Mouse (Mus musculus) intestine, embryonic 14.5 days (tissue): ENCODE results near the gene Kdm7a. TPM values are rescaled to one million over a fixed set of nuclear protein-coding genes. Genes with fewer than 3 reads are reported as not detected.

Source experiments
- ATAC-seq: fragments of 200-750 bp; cut with Nextera tagmentation; replicated peaks from 2 replicates; pipeline ENCODE4 v1.8.0; 2017; ENCODE audit warnings: low read depth, moderate number of reproducible peaks, moderate TSS enrichment, moderate library complexity; ENCODE audit not compliant: low FRiP score, low TSS enrichment
- DNase-seq: peaks from one replicate; pipeline ENCODE4 v3.0.0-alpha.2; 2018; ENCODE audit warnings: low spot score
- H3K27ac ChIP-seq: fragments of 300-500 bp; sonication (generic); 2 replicates; pipeline ENCODE4 v1.5.1; 2014; ENCODE audit warnings: low read depth, mild to moderate bottlenecking, control low read depth
- H3K27me3 ChIP-seq: fragments of 300-500 bp; sonication (generic); replicated peaks from 2 replicates; pipeline ENCODE4 v1.6.1; 2014; ENCODE audit warnings: low read length, control low read depth; ENCODE audit not compliant: control insufficient read depth, insufficient read depth
- H3K36me3 ChIP-seq: fragments of 300-500 bp; sonication (generic); 2 replicates; pipeline ENCODE4 v1.6.1; 2014; ENCODE audit warnings: low read length, control low read depth; ENCODE audit not compliant: control insufficient read depth, insufficient read depth
- H3K4me1 ChIP-seq: fragments of 300-500 bp; sonication (generic); replicated peaks from 2 replicates; pipeline ENCODE4 v1.6.1; 2014; ENCODE audit warnings: low read length, control low read depth, mixed read lengths; ENCODE audit not compliant: control insufficient read depth, insufficient read depth
- H3K4me2 ChIP-seq: fragments of 300-500 bp; sonication (generic); 2 replicates; pipeline ENCODE4 v1.6.1; 2014; ENCODE audit warnings: low read length
- H3K4me3 ChIP-seq: fragments of 300-500 bp; sonication (generic); 2 replicates; pipeline ENCODE4 v1.5.1; 2014; ENCODE audit warnings: low read depth, low read length, control low read depth, mixed read lengths
- H3K9ac ChIP-seq: fragments of 300-500 bp; sonication (generic); 2 replicates; pipeline ENCODE4 v1.6.1; 2014; ENCODE audit warnings: mild to moderate bottlenecking, low read length
- H3K9me3 ChIP-seq: fragments of 300-500 bp; sonication (generic); 2 replicates; pipeline ENCODE4 v1.6.1; 2016; ENCODE audit warnings: low read length, control low read depth; ENCODE audit not compliant: control insufficient read depth
- WGBS: fragments of 180-500 bp; shearing (Covaris S2); extraction: QIAGEN DNeasy Blood & Tissue Kit; methylation state at CpG from one replicate; pipeline ENCODE4 v1.1.7; 2014; 5-methylcytosine and 5-hydroxymethylcytosine counted together
- polyA plus RNA-seq: library from polyadenylated mRNA; unstranded; fragments of >200 nt; fragmentation: Nextera tagmentation; extraction: Ambion mirVana; gene quantifications from 2 replicates; pipeline ENCODE4 v1.2.1, GENCODE M21; 2014

Gene Kdm7a
- 5.7 and 6.2 TPM in 2 replicates for polyA plus RNA-seq

DNA sequence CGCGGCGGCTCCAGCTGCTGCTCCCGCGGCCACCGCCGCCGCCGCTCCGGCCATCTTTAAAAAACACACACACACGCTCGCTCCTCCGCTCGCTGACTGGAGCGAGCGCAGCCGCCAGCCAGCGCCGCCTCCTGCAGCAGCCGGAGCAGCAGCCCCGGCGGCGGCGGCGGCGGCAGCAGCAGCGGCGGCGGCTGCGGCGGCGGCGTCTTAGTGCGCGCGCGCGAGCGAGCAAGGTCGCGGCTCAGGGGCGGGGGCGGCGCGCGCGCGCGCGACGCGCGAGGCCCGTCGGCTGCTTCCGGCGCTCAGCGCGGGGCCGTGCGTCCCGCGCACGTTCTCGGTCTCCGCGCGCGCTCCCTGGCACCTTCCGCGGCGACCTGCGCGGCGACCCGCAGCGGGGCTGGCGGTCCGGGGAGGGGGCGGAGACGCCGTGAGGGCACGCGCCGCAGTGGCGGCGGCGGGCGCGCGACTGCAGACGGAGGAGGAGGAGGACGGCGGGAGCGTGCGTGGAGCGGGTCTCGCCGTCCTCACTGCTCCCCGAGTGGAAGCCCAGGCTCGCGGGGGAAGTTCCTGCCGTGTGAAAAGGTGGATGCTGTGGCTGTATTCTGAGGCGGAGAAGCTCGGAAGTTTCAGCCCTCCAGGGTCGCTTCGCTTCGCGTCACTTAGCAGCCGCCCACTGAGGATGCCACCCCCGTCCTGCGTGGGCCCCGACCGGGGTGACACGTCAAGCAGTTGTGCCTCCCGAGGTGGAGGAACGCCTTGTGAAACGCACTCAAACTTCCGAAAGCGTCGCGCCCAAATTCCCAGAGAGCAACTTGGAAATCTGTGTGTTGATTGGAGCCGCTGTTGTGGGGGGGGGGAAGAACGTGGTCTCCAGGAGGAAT is at the start of gene Kdm7a:
Gene Kdm7a, minus strand, starts transcription at position 209 of the 881 bp plus-strand sequence.
- H3K4me3 ChIP-seq = peak within 1 kb of the TSS; percentile 95
- peak; percentile 86 for DNase-seq
- no peaks in the 10 kb centered on the region for H3K36me3 ChIP-seq
- peak within 1 kb of the TSS; percentile 61 for H3K4me2 ChIP-seq
- no peaks in the 10 kb centered on the region for H3K27me3 ChIP-seq
- peak within 1 kb of the TSS; percentile 95 for H3K27ac ChIP-seq
- WGBS = under 1% methylated on average over 87 of the region's 124 CpGs
- H3K4me1 ChIP-seq = no peaks in the 10 kb centered on the region
- H3K9ac ChIP-seq = peak within 1 kb of the TSS; percentile 90
- no peaks in the 10 kb centered on the region for H3K9me3 ChIP-seq
- ATAC-seq = peak; percentile 83

DNA sequence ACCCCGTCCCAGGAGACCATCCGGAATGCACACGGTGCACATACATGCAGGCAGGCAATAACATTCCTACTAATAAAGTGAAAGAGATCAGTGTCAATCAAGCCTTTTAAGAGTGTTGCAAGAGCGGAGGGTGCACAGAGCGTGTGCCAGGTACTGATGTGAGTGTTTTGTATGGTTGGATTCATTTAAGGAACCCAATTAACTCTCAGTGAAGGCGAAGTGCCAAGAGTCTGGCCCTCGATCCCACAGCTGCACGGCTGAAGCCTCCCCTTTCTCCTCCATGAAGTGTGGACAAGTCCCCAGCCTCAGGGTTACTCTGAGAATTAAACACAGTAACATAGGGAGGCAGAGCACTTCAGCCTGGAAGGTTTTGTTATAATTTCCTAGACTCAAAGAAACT is 48.7 kb upstream of the Kdm7a start:
- no peaks in the 10 kb centered on the region for H3K9me3 ChIP-seq
- no peak overlapping the region for H3K4me3 ChIP-seq
- no peak for ATAC-seq
- no peak overlapping the region for H3K9ac ChIP-seq
- no peak overlapping the region for H3K27ac ChIP-seq
- peaks cover 3% of the 10 kb centered on the region; the same call in 1 of the 2 replicates for H3K4me1 ChIP-seq
- WGBS = 76% methylated on average over 8 of the region's 8 CpGs
- H3K36me3 ChIP-seq = no peaks in the 10 kb centered on the region
- DNase-seq = no peak
- 0 out of 2 replicates have a peak, but pooled peaks cover 7% of the 10 kb centered on the region for H3K27me3 ChIP-seq
- no peak overlapping the region for H3K4me2 ChIP-seq

- DNase-seq (no peak), ATAC-seq (no peak)
- Histone ChIP-seq H3K4me2 (no peak overlapping the region), H3K27ac (no peak overlapping the region), H3K4me3 (no peak overlapping the region), H3K36me3 (no peaks in the 10 kb centered on the region), H3K9me3 (no peaks in the 10 kb centered on the region), H3K4me1 (no peaks in the 10 kb centered on the region; the same call in 1 of the 2 replicates), H3K9ac (no peak overlapping the region), H3K27me3 (0 out of 2 replicates have a peak, but pooled peaks cover under 1% of the 10 kb centered on the region)
- WGBS = 78% methylated on average over 2 of the region's 2 CpGs
Observed at GRCm38 (mm10) chr6:39250055-39250454, 43.5 kb upstream of the Kdm7a start.

GRCm38 (mm10) chr6:39249176-39249770 is 42.7 kb upstream of the Kdm7a start:
- Histone ChIP-seq H3K36me3 (no peaks in the 10 kb centered on the region), H3K9me3 (no peaks in the 10 kb centered on the region), H3K27me3 (no peaks in the 10 kb centered on the region), H3K27ac (no peak overlapping the region), H3K9ac (no peak overlapping the region), H3K4me2 (no peak overlapping the region), H3K4me1 (no peaks in the 10 kb centered on the region; the same call in 1 of the 2 replicates), H3K4me3 (no peak overlapping the region)
- ATAC-seq = no peak
- DNase-seq = no peak
- whole genome bisulfite sequencing = 55% methylated on average over 16 of the region's 16 CpGs

- Histone ChIP-seq H3K4me3 (no peak overlapping the region), H3K9me3 (no peaks in the 10 kb centered on the region), H3K27me3 (no peaks in the 10 kb centered on the region), H3K36me3 (no peaks in the 10 kb centered on the region), H3K9ac (no peak overlapping the region), H3K27ac (peak overlapping the region; percentile 93; the same call in 1 of the 2 replicates), H3K4me2 (no peak overlapping the region), H3K4me1 (peaks cover 19% of the 10 kb centered on the region)
- 74% methylated on average over 9 of the region's 9 CpGs for WGBS
- DNase-seq (no peak), ATAC-seq (no peak)
Observed at GRCm38 (mm10) chr6:39244066-39244465, 37.5 kb upstream of the Kdm7a start.

DNA sequence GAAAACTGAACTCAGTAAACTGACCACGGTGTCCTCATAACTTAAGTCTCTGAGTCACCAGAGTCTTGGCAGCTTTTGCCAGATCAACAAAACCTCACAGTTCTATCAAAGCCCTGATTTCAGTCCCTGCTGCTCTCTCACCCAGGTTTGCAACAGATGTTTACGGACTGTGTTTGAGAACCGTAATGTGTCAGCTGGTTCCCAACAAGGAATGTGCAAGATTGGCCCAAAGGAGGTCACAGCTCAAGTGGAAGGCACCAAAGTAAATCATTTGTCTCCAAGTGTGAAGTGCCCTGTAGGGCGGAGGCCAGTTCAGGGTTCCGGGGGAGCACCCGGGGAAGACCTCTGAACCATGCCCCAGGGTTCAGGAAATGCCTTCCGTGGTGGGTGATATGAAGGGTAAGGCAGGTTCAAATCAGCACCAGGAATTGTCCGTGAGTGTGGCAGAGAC is 36.9 kb upstream of the Kdm7a start:
- Histone ChIP-seq H3K9ac (0 out of 2 replicates have a peak overlapping the region, but pooled peaks have one; percentile 13), H3K27ac (peak overlapping the region; percentile 93), H3K4me2 (peak overlapping the region; percentile 9), H3K4me3 (no peak overlapping the region), H3K4me1 (peaks cover 19% of the 10 kb centered on the region), H3K36me3 (no peaks in the 10 kb centered on the region), H3K9me3 (no peaks in the 10 kb centered on the region), H3K27me3 (no peaks in the 10 kb centered on the region)
- 39% methylated on average over 8 of the region's 8 CpGs for WGBS
- ATAC-seq = 0 out of 2 replicates have a peak, but pooled peaks have one; percentile 6
- DNase-seq = peak; percentile 67

- Histone ChIP-seq H3K4me1 (peaks cover 19% of the 10 kb centered on the region), H3K27ac (peak overlapping the region; percentile 93), H3K36me3 (no peaks in the 10 kb centered on the region), H3K4me3 (no peak overlapping the region), H3K9ac (peak overlapping the region; percentile 22; the same call in 1 of the 2 replicates), H3K4me2 (peak overlapping the region; percentile 9), H3K9me3 (no peaks in the 10 kb centered on the region), H3K27me3 (no peaks in the 10 kb centered on the region)
- ATAC-seq (peak; percentile 91), DNase-seq (peak; percentile 91)
- WGBS = 27% methylated on average over 8 of the region's 8 CpGs
Observed at GRCm38 (mm10) chr6:39242718-39243471, 36.3 kb upstream of the Kdm7a start.

DNA sequence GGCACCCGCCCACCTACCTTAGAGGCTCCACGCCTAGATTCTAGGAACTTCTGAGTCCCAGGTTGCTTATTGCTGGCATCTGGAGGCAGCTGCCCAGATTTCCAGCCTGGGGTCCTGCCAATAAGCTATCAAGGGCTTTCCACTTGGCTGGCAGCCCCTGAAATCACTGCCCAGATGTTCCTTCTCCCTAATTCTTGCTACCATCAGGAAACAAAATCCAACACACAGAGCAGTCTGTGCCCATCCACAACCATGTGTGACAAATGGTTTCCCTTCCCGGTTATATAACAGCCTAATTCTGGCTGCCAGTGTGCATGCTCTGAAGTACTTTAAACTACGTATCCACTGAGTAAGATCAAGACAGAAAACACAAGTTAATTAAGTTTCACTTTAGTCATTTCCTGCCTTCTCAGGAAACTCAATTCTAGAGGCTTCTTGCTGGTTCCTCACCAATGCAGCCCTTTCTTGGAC is 34.9 kb upstream of the Kdm7a start:
- Histone ChIP-seq H3K36me3 (no peaks in the 10 kb centered on the region), H3K4me2 (no peak overlapping the region), H3K27me3 (no peaks in the 10 kb centered on the region), H3K27ac (no peak overlapping the region), H3K4me3 (no peak overlapping the region), H3K9me3 (no peaks in the 10 kb centered on the region), H3K9ac (no peak overlapping the region), H3K4me1 (peaks cover 19% of the 10 kb centered on the region)
- 79% methylated on average over 4 of the region's 4 CpGs for WGBS
- ATAC-seq = no peak
- no peak for DNase-seq
